ENCODE assay signal across 44 mouse cellular contexts in genomic region chr10:117206070-117206469, GRCm38 (mm10). TPM values are rescaled to one million over a fixed set of nuclear protein-coding genes. Genes with fewer than 3 reads are reported as not detected.
"Had no signal": no experiment of that assay in that cellular context is flagged by ENCODE, and none has a peak within 500 bp of the region (broad histone marks: within the 10 kb centered on the region; RNA-seq: fewer than 3 reads in every experiment).

No protein-coding gene starts in this region.

- H3K27ac ChIP-seq: left cerebral cortex, adult 2 months; limb, embryonic 10.5 days; limb, embryonic 12.5 days; limb, embryonic 13.5 days; limb, embryonic 15.5 days; liver, embryonic 12.5 days; liver, embryonic 13.5 days; liver, embryonic 14.5 days; liver, embryonic 15.5 days; lung, embryonic 15.5 days; macrophage; midbrain, embryonic 10.5 days; midbrain, embryonic 12.5 days; midbrain, embryonic 13.5 days; midbrain, embryonic 15.5 days; neural tube, embryonic 12.5 days had no signal

- H3K4me1 ChIP-seq: midbrain, embryonic 10.5 days; midbrain, embryonic 12.5 days; midbrain, embryonic 13.5 days; neural tube, embryonic 12.5 days had no signal

- H3K9ac ChIP-seq: limb, embryonic 12.5 days; limb, embryonic 13.5 days; limb, embryonic 15.5 days; liver, embryonic 12.5 days; liver, embryonic 13.5 days; liver, embryonic 14.5 days; liver, embryonic 15.5 days; lung, embryonic 14.5 days; lung, embryonic 15.5 days; midbrain, embryonic 12.5 days; midbrain, embryonic 13.5 days; midbrain, embryonic 15.5 days; neural tube, embryonic 12.5 days had no signal

- ATAC-seq: liver, embryonic 12.5 days; lung, postnatal 0 days; midbrain, embryonic 13.5 days; midbrain, embryonic 15.5 days; midbrain, embryonic 16.5 days had no signal

- H3K9me3 ChIP-seq: limb, embryonic 10.5 days; limb, embryonic 12.5 days; limb, embryonic 15.5 days; liver, embryonic 12.5 days; liver, embryonic 13.5 days; liver, embryonic 15.5 days; lung, embryonic 15.5 days; megakaryocyte, embryonic 14.5 days; midbrain, embryonic 10.5 days; midbrain, embryonic 12.5 days; midbrain, embryonic 13.5 days; midbrain, embryonic 15.5 days; neural tube, embryonic 12.5 days had no signal

- H3K4me2 ChIP-seq: limb, embryonic 12.5 days; limb, embryonic 13.5 days; limb, embryonic 15.5 days; liver, embryonic 12.5 days; liver, embryonic 13.5 days; liver, embryonic 15.5 days; lung, embryonic 14.5 days; lung, embryonic 15.5 days; midbrain, embryonic 11.5 days; midbrain, embryonic 12.5 days; midbrain, embryonic 13.5 days; midbrain, embryonic 15.5 days; neural tube, embryonic 12.5 days had no signal

- DNase-seq: left cerebral cortex, postnatal 4 days; liver, embryonic 13.5 days; lung, adult 18-20 months; lung, adult 2 months; lung, embryonic 14.5 days; lung, postnatal 10 days; lung, postnatal 14 days; lung, postnatal 36 days; lung, postnatal 4 days; midbrain, embryonic 14.5 days had no signal

- H3K27me3 ChIP-seq: limb, embryonic 12.5 days; limb, embryonic 13.5 days; limb, embryonic 15.5 days; liver, embryonic 12.5 days; liver, embryonic 15.5 days; lung, embryonic 15.5 days; midbrain, embryonic 12.5 days; midbrain, embryonic 13.5 days; midbrain, embryonic 15.5 days; neural tube, embryonic 12.5 days had no signal

- H3K4me3 ChIP-seq: left cerebral cortex, adult 2 months; limb, embryonic 10.5 days; limb, embryonic 12.5 days; limb, embryonic 13.5 days; limb, embryonic 15.5 days; liver, embryonic 12.5 days; liver, embryonic 13.5 days; liver, embryonic 15.5 days; lung, embryonic 15.5 days; megakaryocyte, embryonic 14.5 days; midbrain, embryonic 10.5 days; midbrain, embryonic 12.5 days; midbrain, embryonic 13.5 days; midbrain, embryonic 15.5 days; myocyte; neural tube, embryonic 12.5 days had no signal

- H3K36me3 ChIP-seq: limb, embryonic 10.5 days; limb, embryonic 12.5 days; limb, embryonic 13.5 days; limb, embryonic 15.5 days; liver, embryonic 12.5 days; liver, embryonic 13.5 days; liver, embryonic 15.5 days; lung, embryonic 15.5 days; midbrain, embryonic 10.5 days; midbrain, embryonic 12.5 days; midbrain, embryonic 13.5 days; midbrain, embryonic 15.5 days; neural tube, embryonic 12.5 days had no signal

RNA-seq across cellular contexts. Expression of gene 9530003J23Rik, which starts 32.4 kb away (rescaled TPM):
- total RNA-seq: left cerebral cortex, adult 18-20 months; left cerebral cortex, adult 2 months; left cerebral cortex, adult 8-10 months; left cerebral cortex, postnatal 10 days; left cerebral cortex, postnatal 14 days; left cerebral cortex, postnatal 25 days; left cerebral cortex, postnatal 36 days; left cerebral cortex, postnatal 4 days; megakaryocyte progenitor cell, adult 5-6 weeks; megakaryocyte, adult 5-6 weeks; megakaryocyte-erythroid progenitor cell, adult 5-6 weeks; midbrain, postnatal 0 days; monocyte, adult 5-6 weeks had no signal
- polyA plus RNA-seq: limb, embryonic 10.5 days; limb, embryonic 12.5 days; limb, embryonic 13.5 days; limb, embryonic 14.5 days; limb, embryonic 15.5 days; liver, embryonic 12.5 days; liver, embryonic 13.5 days; liver, embryonic 14.5 days; liver, embryonic 15.5 days; liver, embryonic 16.5 days; lung, embryonic 14.5 days; lung, embryonic 15.5 days; macrophage; midbrain, embryonic 10.5 days; midbrain, embryonic 12.5 days; midbrain, embryonic 13.5 days; midbrain, embryonic 14.5 days; midbrain, embryonic 15.5 days; midbrain, embryonic 16.5 days; myocyte; neural tube, embryonic 11.5 days; neural tube, embryonic 12.5 days had no signal
